Mouse (Mus musculus): ENCODE measurements around the gene Gm10837. TPM values are rescaled to one million over a fixed set of nuclear protein-coding genes. Genes with fewer than 3 reads are reported as not detected.
"Not testable (repeated sequence)": the region's sequence is repeated elsewhere in the genome, so short reads cannot be mapped to it uniquely, and the experiment has no call there.

Gm10837 gene
- polyA plus RNA-seq, 1 experiment from 2014 or later = not detected

DNA sequence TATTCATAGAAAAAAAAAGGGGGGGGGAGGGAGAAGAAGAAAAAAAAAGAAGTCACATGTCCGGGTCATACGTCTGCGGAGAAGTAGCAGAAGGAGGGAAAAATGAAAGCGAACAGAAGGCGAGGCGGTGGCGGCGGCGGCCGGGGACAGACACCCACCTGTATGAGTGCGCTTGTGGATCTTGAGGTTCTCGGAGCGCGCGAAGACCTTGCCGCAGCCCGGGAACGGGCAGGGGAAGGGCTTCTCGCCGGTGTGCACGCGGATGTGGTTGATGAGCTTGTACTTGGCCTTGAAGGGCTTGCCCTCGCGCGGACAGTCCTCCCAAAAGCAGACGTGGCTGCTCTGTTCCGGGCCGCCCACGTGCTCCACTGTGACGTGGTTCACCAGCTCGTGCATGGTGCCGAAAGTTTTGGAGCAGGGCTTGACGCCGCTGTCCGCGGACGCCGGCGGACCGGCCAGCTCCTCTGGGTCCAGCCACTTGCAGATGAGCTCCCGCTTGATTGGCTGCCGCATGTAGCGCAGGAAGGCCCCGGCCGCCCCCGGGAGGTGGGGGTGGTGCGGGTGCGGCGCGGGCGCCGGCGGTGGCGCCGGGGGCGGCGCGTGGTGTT lies 26.5 kb upstream of the Gm10837 start:
- H3K9me3 ChIP-seq (ENCODE audit: control insufficient read depth, low read length); H3K36me3 ChIP-seq (ENCODE audit: control insufficient read depth, insufficient read depth, low read length); H3K27ac ChIP-seq (ENCODE audit: low read length): not testable (repeated sequence)
- WGBS = under 1% methylated on average over 58 of the region's 58 CpGs
- Histone ChIP-seq H3K4me1 (ENCODE audit: control insufficient read depth, insufficient read depth, low read length) (peaks cover 17% of the 10 kb centered on the region), H3K9ac (ENCODE audit: low read depth, low read length) (0 out of 2 replicates have a peak overlapping the region, but pooled peaks have one; percentile 19), H3K4me3 (ENCODE audit: low read length) (peak overlapping the region; percentile 55), H3K4me2 (ENCODE audit: low read depth, low read length) (peak overlapping the region; percentile 94), H3K27me3 (replicated peaks; ENCODE audit: control insufficient read depth, insufficient read depth, low read length) (peaks cover 82% of the 10 kb centered on the region)
- peak; percentile 69 for ATAC-seq

DNA sequence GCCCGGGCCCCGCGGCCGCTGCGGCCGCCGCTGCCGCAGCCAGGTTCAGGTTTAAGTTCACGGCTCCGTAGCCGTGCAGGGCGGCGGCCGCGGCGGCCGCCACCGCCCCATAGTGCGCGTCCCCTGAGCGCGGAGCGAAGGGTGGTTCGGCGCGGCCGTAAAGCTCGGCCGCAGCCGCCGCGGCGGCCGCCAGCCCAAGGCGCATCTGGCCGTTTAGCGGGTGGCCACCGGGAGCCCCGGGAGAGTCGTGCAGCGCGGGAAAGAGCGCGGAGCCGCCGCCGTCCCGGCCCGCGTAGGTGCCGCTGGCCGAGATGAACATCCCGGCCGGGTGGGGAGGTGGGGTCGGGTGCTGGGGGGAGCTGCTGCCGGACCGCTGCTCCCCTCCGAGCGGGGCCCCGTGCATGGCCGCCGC lies 26.0 kb upstream of the Gm10837 start:
- ATAC-seq = peak; percentile 55

DNA sequence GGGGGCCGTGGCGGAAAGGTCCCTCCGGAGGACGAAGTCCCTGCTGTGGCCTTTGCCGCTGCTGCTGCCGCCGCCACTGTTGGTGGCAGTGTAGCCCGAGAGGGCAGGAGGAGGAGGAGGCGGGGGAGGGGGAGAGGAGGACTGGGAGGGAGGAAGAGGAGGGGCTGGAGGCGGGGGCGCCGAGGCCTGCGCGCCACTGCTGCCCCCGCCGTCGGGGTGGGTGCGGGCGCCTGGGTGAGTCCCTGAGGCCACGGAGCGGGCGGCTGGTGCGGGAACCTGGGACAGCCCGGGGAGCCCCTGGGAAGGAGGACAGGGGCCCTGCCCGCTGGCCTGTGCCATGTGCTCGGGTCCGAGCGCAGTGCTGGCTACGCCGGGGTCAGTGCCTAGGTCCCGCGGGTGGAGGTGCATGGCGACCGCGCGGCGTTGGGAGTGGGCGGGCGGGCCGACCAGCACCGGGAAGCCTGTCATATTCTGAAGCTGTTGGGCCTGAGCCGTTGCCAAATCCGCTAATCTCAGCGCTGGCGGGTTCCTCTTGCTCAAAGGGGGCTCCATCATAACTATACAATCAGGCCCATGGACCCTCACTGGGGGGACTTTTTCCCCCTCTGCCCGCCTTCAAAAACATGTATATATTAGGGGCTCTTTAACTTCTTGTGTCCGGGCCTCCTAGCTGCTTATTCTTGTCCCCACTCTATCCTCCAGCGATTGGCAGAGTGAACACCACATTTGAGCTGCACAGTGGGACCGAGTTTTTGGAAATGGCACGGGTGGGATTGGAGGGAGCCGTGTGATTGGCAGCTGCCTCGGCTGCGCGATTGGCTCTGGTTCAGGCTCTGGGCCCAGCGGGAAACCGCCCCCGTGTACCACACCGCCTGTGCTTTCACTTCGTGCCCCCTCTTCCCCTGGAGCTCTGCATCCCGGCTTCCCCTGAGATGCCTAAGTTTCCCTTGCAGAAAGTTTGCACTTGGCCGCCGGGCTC lies 25.3 kb upstream of the Gm10837 start, which contains the start of gene Zic5:
TSS of gene Zic5 (minus strand) at position 915 of the 979 bp plus-strand sequence.
- Histone ChIP-seq H3K9me3 (ENCODE audit: control insufficient read depth, low read length) (no peaks in the 10 kb centered on the region), H3K4me1 (ENCODE audit: control insufficient read depth, insufficient read depth, low read length) (peaks cover 17% of the 10 kb centered on the region), H3K4me3 (ENCODE audit: low read length) (peak within 1 kb of the TSS; percentile 55), H3K27me3 (replicated peaks; ENCODE audit: control insufficient read depth, insufficient read depth, low read length) (peaks cover 85% of the 10 kb centered on the region), H3K27ac (ENCODE audit: low read length) (no peak within 1 kb of the TSS), H3K9ac (ENCODE audit: low read depth, low read length) (peak within 1 kb of the TSS; percentile 19; the same call in 1 of the 2 replicates), H3K4me2 (ENCODE audit: low read depth, low read length) (peak within 1 kb of the TSS; percentile 94), H3K36me3 (ENCODE audit: control insufficient read depth, insufficient read depth, low read length) (no peaks in the 10 kb centered on the region)
- peak; percentile 24 for ATAC-seq
- WGBS = under 1% methylated on average over 57 of the region's 62 CpGs

More for the DNA sequence above, 26.0 kb upstream of the Gm10837 start:
- Histone ChIP-seq H3K9me3 (ENCODE audit: control insufficient read depth, low read length) (no peaks in the 10 kb centered on the region), H3K4me1 (ENCODE audit: control insufficient read depth, insufficient read depth, low read length) (peaks cover 17% of the 10 kb centered on the region), H3K36me3 (ENCODE audit: control insufficient read depth, insufficient read depth, low read length) (no peaks in the 10 kb centered on the region), H3K4me3 (ENCODE audit: low read length) (peak overlapping the region; percentile 55), H3K9ac (ENCODE audit: low read depth, low read length) (peak overlapping the region; percentile 19; the same call in 1 of the 2 replicates), H3K27me3 (replicated peaks; ENCODE audit: control insufficient read depth, insufficient read depth, low read length) (peaks cover 87% of the 10 kb centered on the region), H3K4me2 (ENCODE audit: low read depth, low read length) (peak overlapping the region; percentile 94), H3K27ac (ENCODE audit: low read length) (no peak overlapping the region)
- WGBS = under 1% methylated on average over 46 of the region's 62 CpGs

DNA sequence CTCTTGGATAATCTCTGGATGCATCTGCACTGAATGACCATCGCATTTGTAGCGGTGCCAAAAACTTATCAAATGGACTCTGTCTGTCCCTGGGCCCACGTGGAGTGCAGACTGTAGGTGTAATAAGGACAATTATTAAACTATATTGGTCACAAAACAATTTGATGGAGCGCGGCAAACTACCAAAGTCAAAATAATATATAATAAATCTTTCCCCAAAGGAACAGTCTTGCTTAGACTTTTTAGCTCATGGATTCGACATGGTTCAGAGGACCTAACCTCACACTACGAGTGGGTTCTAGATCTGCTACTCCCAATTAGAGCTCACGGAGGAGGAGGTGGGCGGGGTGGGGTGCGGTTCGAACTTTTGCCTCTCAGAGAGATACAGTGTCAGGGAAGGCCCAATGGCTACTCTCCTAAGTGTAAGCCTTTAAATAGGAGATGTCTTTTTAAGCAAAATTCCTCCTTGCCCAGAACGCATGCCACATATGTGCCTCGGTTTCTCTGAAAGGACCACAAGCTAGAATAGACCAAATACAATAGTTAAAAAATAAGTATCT lies 24.4 kb upstream of the Gm10837 start:
- ATAC-seq = no peak
- Histone ChIP-seq H3K4me2 (ENCODE audit: low read depth, low read length) (no peak overlapping the region), H3K9me3 (ENCODE audit: control insufficient read depth, low read length) (no peaks in the 10 kb centered on the region), H3K4me1 (ENCODE audit: control insufficient read depth, insufficient read depth, low read length) (peaks cover 17% of the 10 kb centered on the region), H3K27ac (ENCODE audit: low read length) (no peak overlapping the region), H3K27me3 (replicated peaks; ENCODE audit: control insufficient read depth, insufficient read depth, low read length) (peaks cover 82% of the 10 kb centered on the region), H3K36me3 (ENCODE audit: control insufficient read depth, insufficient read depth, low read length) (no peaks in the 10 kb centered on the region), H3K9ac (ENCODE audit: low read depth, low read length) (no peak overlapping the region), H3K4me3 (ENCODE audit: low read length) (no peak overlapping the region)
- 22% methylated on average over 13 of the region's 13 CpGs for WGBS

DNA sequence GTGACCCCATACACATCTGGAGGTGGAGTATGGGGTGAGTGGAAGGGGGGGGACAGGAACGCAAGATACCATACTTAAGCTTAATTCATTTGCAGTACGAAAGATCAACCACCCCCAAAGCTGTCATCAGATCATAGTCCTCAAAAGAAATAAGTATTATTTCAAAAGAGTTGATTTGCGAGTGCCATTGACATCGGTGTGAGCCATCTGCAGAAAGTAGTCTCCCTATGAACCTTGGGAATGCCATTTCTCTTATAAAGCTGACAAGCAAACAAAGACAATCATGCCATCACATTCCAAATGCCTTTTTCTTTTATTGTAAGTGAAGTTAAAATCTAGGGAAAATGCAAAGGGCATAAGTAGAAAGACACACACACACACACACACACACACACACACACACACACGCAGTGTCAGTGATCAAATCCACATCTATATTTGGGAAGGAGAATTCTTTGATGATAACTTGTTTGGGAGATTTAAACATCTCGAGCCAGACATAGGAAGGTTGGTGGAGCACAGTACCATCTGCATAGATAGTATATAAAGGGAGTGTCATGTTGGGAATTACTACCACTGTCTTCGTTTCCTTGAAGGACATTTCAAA lies 23.5 kb upstream of the Gm10837 start:
- H3K9me3 ChIP-seq (ENCODE audit: control insufficient read depth, low read length) = no peaks in the 10 kb centered on the region
- no peak overlapping the region for H3K4me2 ChIP-seq (ENCODE audit: low read depth, low read length)
- H3K27ac ChIP-seq (ENCODE audit: low read length) = no peak overlapping the region
- H3K27me3 ChIP-seq (replicated peaks; ENCODE audit: control insufficient read depth, insufficient read depth, low read length) = peaks cover 86% of the 10 kb centered on the region
- no peak overlapping the region for H3K4me3 ChIP-seq (ENCODE audit: low read length)
- ATAC-seq = no peak
- H3K9ac ChIP-seq (ENCODE audit: low read depth, low read length) = no peak overlapping the region
- peaks cover 17% of the 10 kb centered on the region for H3K4me1 ChIP-seq (ENCODE audit: control insufficient read depth, insufficient read depth, low read length)
- 58% methylated on average over 7 of the region's 7 CpGs for WGBS
- H3K36me3 ChIP-seq (ENCODE audit: control insufficient read depth, insufficient read depth, low read length) = no peaks in the 10 kb centered on the region

DNA sequence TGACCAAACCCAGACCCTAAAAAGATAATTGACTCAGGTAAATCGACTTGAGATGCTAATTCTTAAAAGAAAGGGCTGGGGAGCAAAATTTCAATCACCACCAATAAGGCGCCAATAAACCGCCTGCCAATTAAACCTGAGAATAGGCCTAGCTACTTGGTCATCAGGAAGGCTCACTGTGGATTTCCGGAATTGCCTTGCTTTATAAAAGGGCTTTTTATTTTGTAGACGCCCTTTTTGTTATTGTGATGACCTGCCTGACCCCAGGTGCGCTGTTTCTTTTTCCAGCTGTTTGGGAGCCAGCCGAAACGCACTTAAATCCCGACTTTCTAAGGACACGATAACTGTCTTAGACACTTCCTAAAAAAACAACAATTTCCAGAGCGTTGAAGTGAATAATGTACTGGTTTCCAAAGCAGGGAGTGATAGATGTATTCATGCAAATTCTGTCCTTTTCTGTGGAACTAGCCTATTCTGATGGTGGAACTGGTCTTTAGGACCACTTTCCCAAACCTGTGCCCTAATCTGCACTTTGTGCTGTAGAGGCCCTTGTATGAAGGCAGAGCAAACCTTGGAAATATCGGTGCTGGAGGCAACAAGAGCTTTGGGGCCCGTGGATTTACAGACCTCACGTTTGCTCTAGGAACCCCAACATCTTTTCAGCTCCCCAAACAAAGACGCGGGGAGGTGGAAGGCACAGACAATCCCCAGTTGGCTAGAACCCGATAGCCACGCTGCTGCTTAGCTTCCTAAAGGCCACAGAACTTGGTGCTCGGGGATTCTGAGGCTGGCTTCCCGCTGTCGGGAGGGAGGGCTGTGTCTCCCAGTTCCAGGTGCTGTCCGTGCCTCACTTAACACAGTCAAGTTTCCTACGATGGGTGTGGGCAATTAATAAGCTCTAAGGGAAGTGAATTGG lies 22.2 kb upstream of the Gm10837 start:
- Histone ChIP-seq H3K27ac (ENCODE audit: low read length) (no peak overlapping the region), H3K4me3 (ENCODE audit: low read length) (no peak overlapping the region), H3K36me3 (ENCODE audit: control insufficient read depth, insufficient read depth, low read length) (no peaks in the 10 kb centered on the region), H3K4me1 (ENCODE audit: control insufficient read depth, insufficient read depth, low read length) (peaks cover 17% of the 10 kb centered on the region), H3K9me3 (ENCODE audit: control insufficient read depth, low read length) (no peaks in the 10 kb centered on the region), H3K9ac (ENCODE audit: low read depth, low read length) (no peak overlapping the region), H3K4me2 (ENCODE audit: low read depth, low read length) (no peak overlapping the region), H3K27me3 (replicated peaks; ENCODE audit: control insufficient read depth, insufficient read depth, low read length) (peaks cover 84% of the 10 kb centered on the region)
- WGBS = 6% methylated on average over 23 of the region's 23 CpGs
- ATAC-seq = no peak

DNA sequence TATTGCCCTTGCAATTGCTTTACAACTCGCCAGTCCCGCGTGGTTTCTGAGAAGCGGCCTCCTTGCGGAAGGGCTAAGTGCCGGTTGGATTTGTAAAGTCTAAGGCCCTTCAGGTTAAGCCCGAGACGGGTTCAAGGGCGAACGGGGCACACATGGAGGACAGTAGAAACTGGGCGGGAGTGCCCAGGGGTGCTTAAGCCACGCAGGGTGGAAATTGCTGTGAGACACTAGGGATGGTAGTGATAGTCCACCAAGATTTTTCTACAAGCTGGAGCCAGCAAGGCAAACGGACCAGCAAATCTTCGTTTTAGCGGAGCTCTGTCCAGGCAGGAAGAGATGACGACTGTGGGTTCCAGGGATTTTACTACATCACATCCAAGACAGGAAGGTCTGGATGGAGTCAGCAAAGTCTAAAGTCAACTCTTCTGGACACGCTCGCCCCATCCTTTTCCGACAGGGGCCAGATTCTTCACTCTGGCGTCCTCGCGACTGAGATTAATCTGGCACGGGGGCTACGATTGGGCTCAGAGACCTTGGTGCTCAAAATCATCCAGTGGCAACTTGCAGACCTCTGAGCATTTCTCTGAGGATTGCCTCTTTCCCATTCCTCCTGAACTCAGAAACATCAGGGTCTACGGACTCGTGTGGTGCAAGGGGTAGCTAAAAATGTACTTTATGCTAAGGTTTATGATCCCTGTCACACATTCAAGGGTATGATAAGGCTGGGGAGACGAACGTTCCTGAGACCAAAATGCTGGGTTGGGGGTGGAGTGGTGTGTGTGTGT lies 21.2 kb upstream of the Gm10837 start:
- no peaks in the 10 kb centered on the region for H3K36me3 ChIP-seq (ENCODE audit: control insufficient read depth, insufficient read depth, low read length)
- H3K4me3 ChIP-seq (ENCODE audit: low read length) = no peak overlapping the region
- no peak overlapping the region for H3K27ac ChIP-seq (ENCODE audit: low read length)
- WGBS = 3% methylated on average over 28 of the region's 28 CpGs
- no peak for ATAC-seq
- peaks cover 11% of the 10 kb centered on the region for H3K4me1 ChIP-seq (ENCODE audit: control insufficient read depth, insufficient read depth, low read length)
- H3K9me3 ChIP-seq (ENCODE audit: control insufficient read depth, low read length) = no peaks in the 10 kb centered on the region
- no peak overlapping the region for H3K4me2 ChIP-seq (ENCODE audit: low read depth, low read length)
- H3K27me3 ChIP-seq (replicated peaks; ENCODE audit: control insufficient read depth, insufficient read depth, low read length) = peaks cover 85% of the 10 kb centered on the region
- no peak overlapping the region for H3K9ac ChIP-seq (ENCODE audit: low read depth, low read length)
